Mouse (Mus musculus) testis, postnatal 14 days (tissue): ENCODE data around the gene Tex52.
"Not testable (repeated sequence)": the region's sequence is repeated elsewhere in the genome, so short reads cannot be mapped to it uniquely, and the experiment has no call there.

ENCODE experiments used
- DNase-seq: peaks from one replicate; pipeline ENCODE4 v3.0.0; 2021; ENCODE audit warnings: low spot score

Gene Tex52

GRCm38 (mm10) chr6:128380594-128381167 lies 5.4 kb downstream of the Tex52 start:
- not testable (repeated sequence) for DNase-seq

- DNase-seq, result no peak
These were observed 6.0 kb downstream of the Tex52 start for GRCm38 (mm10) chr6:128381254-128381653.

- no peak for DNase-seq
These were observed 8.5 kb downstream of the Tex52 start for GRCm38 (mm10) chr6:128383752-128384151.

- no peak for DNase-seq
These were observed 9.8 kb downstream of the Tex52 start for GRCm38 (mm10) chr6:128385026-128385425.

GRCm38 (mm10) chr6:128389185-128389584 lies 13.9 kb downstream of the Tex52 start:
- DNase-seq, result no peak

- no peak for DNase-seq
These were observed 15.4 kb downstream of the Tex52 start for GRCm38 (mm10) chr6:128390683-128391082.

- DNase-seq, result no peak
These were observed 22.5 kb downstream of the Tex52 start for GRCm38 (mm10) chr6:128397574-128398261.

- DNase-seq, result no peak
These were observed 23.7 kb downstream of the Tex52 start, which contains the start of gene Nrip2 for GRCm38 (mm10) chr6:128398996-128399395. Nrip2 (plus strand) TSS chr6:128399296.

- peak; percentile 51 for DNase-seq
These were observed 24.3 kb downstream of the Tex52 start for GRCm38 (mm10) chr6:128399421-128400185.

GRCm38 (mm10) chr6:128404708-128405107 lies 29.5 kb downstream of the Tex52 start:
- no peak for DNase-seq

- no peak for DNase-seq
These were observed 33.4 kb downstream of the Tex52 start for GRCm38 (mm10) chr6:128408544-128409125.

- no peak for DNase-seq
These were observed 35.0 kb downstream of the Tex52 start for GRCm38 (mm10) chr6:128410305-128410704.

GRCm38 (mm10) chr6:128411115-128411514 lies 35.9 kb downstream of the Tex52 start:
- no peak for DNase-seq

- DNase-seq, result no peak
These were observed 40.9 kb downstream of the Tex52 start for GRCm38 (mm10) chr6:128416169-128416568.

GRCm38 (mm10) chr6:128418076-128418475 lies 42.8 kb downstream of the Tex52 start:
- no peak for DNase-seq

- DNase-seq, result no peak
These were observed 45.8 kb downstream of the Tex52 start for GRCm38 (mm10) chr6:128421036-128421435.

GRCm38 (mm10) chr6:128421480-128421879 lies 46.2 kb downstream of the Tex52 start:
- DNase-seq, result no peak

- DNase-seq, result no peak
These were observed 48.4 kb downstream of the Tex52 start for GRCm38 (mm10) chr6:128423496-128424268.

GRCm38 (mm10) chr6:128424269-128425019 lies 49.2 kb downstream of the Tex52 start, which contains the start of gene Itfg2:
Itfg2 (minus strand) TSS chr6:128424931.
- DNase-seq, result peak; percentile 94

- DNase-seq, result no peak
These were observed 49.8 kb downstream of the Tex52 start for GRCm38 (mm10) chr6:128425046-128425445.

GRCm38 (mm10) chr6:128427571-128427970 lies 52.3 kb downstream of the Tex52 start:
- no peak for DNase-seq
